Mouse (Mus musculus) A20 (cell line): Measurements from ENCODE around the gene Ovol2.
"Not testable (repeated sequence)": the region's sequence is repeated elsewhere in the genome, so short reads cannot be mapped to it uniquely, and the experiment has no call there.

Experiments
- DNase-seq: peaks from one replicate; pipeline ENCODE4 v3.0.0-alpha.2; 2011; ENCODE audit warnings: low read depth, low spot score

Gene Ovol2

GRCm38 (mm10) chr2:144331401-144332302, at the start of gene Ovol2:
Ovol2 (minus strand) TSS chr2:144332146.
- no peak for DNase-seq

GRCm38 (mm10) chr2:144381741-144382140, 49.8 kb upstream of the Ovol2 start:
- DNase-seq = no peak

GRCm38 (mm10) chr2:144381293-144381692, 49.3 kb upstream of the Ovol2 start:
- no peak for DNase-seq

GRCm38 (mm10) chr2:144375063-144375703, 43.2 kb upstream of the Ovol2 start:
- DNase-seq = no peak

GRCm38 (mm10) chr2:144373063-144373462, 41.1 kb upstream of the Ovol2 start:
- no peak for DNase-seq

- DNase-seq = peak; percentile 52
Measured at GRCm38 (mm10) chr2:144371566-144371965, 39.6 kb upstream of the Ovol2 start.

- no peak for DNase-seq
Measured at GRCm38 (mm10) chr2:144369511-144369910, 37.6 kb upstream of the Ovol2 start.

- peak; percentile 91 for DNase-seq
Measured at GRCm38 (mm10) chr2:144369020-144369421, 37.1 kb upstream of the Ovol2 start.

- DNase-seq = peak; percentile 94
Measured at GRCm38 (mm10) chr2:144368400-144369019, 36.6 kb upstream of the Ovol2 start, which contains the start of the genes Kat14 and Pet117. Kat14 (plus strand) TSS chr2:144368983. Pet117 (plus strand) TSS chr2:144368996.

- DNase-seq = no peak
Measured at GRCm38 (mm10) chr2:144352843-144353242, 20.9 kb upstream of the Ovol2 start.

- peak; percentile 51 for DNase-seq
Measured at GRCm38 (mm10) chr2:144348525-144348924, 16.6 kb upstream of the Ovol2 start.

- DNase-seq = no peak
Measured at GRCm38 (mm10) chr2:144343158-144343557, 11.2 kb upstream of the Ovol2 start.

- not testable (repeated sequence) for DNase-seq
Measured at GRCm38 (mm10) chr2:144338149-144338548, 6.2 kb upstream of the Ovol2 start.

GRCm38 (mm10) chr2:144337701-144338100, 5.8 kb upstream of the Ovol2 start:
- no peak for DNase-seq

- DNase-seq = no peak
Measured at GRCm38 (mm10) chr2:144337230-144337629, 5.3 kb upstream of the Ovol2 start.

GRCm38 (mm10) chr2:144333138-144333842, 1.3 kb upstream of the Ovol2 start:
- DNase-seq = no peak

- DNase-seq = no peak
Measured at GRCm38 (mm10) chr2:144332486-144332885, 540 bp upstream of the Ovol2 start.

- no peak for DNase-seq
Measured at GRCm38 (mm10) chr2:144330960-144331371, 980 bp downstream of the Ovol2 start.

GRCm38 (mm10) chr2:144330352-144330959, 1.5 kb downstream of the Ovol2 start:
- no peak for DNase-seq

GRCm38 (mm10) chr2:144329937-144330336, 2.0 kb downstream of the Ovol2 start:
- DNase-seq = no peak

GRCm38 (mm10) chr2:144329451-144329850, 2.5 kb downstream of the Ovol2 start:
- DNase-seq = no peak
